8 mouse cellular contexts compared by ENCODE assay signal in the genomic region with DNA sequence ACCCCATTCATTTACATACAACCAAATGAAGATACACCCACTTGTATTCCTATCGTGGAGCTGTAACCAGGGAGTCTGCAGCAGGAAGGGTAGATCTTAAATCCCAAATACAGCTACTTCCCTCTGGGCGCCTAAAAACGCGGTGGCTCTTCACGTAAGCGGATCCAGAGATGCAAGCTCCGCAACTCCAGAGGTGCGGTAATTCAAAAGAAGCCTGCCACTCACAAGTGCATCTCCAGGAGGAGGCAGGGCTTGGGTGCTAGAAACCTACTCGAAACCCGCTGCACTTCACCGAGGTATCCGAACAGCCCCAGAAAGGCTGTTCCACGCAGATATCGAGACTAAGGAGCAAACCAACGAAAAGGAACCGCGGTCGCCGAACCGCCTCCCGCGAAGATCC. TPM values are rescaled to one million over a fixed set of nuclear protein-coding genes. Genes with fewer than 3 reads are reported as not detected.
DNase-seq lines count a peak whose midpoint lies in the region; ATAC-seq and TF ChIP-seq lines count a peak whose summit lies in the region.

No protein-coding gene starts in this region.

- H3K36me3 ChIP-seq in heart, postnatal 0 days (replicated peaks; ENCODE audit: control insufficient read depth, insufficient read depth, low read length) = no peaks in the 10 kb centered on the region
- H3K36me3 ChIP-seq in hindbrain, embryonic 15.5 days = no peaks in the 10 kb centered on the region
- H3K36me3 ChIP-seq in midbrain, embryonic 14.5 days (ENCODE audit: control insufficient read depth, insufficient read depth, low read length) = no peaks in the 10 kb centered on the region

- H3K4me3 ChIP-seq in heart, postnatal 0 days (ENCODE audit: low read depth, low read length) = peak overlapping the region; percentile 71
- H3K4me3 ChIP-seq in bone marrow, adult 2 months (replicated peaks; ENCODE audit: control insufficient read depth, low read depth, low read length) = peak overlapping the region; percentile 91
- peak overlapping the region; percentile 65 for H3K4me3 ChIP-seq in hindbrain, embryonic 15.5 days
- peak overlapping the region; percentile 70 for H3K4me3 ChIP-seq in midbrain, embryonic 14.5 days (replicated peaks; ENCODE audit: low read depth, low read length)

- no peak for TF ChIP-seq POLR2A in bone marrow, adult 2 months (IDR thresholded peaks at IDR 0.05; ENCODE audit: borderline replicate concordance, control insufficient read depth, low read depth, low read length)

- intact Hi-C loops in heart, postnatal 25 days (cut with DNase I) = loop anchor here (5.0 to 10.0 kb wide), 2 partner anchors 54 to 816 kb away; a partner anchor contains a TSS

- H3K27me3 ChIP-seq in heart, postnatal 0 days (ENCODE audit: control insufficient read depth, insufficient read depth, low read length) = no peaks in the 10 kb centered on the region
- no peaks in the 10 kb centered on the region for H3K27me3 ChIP-seq in hindbrain, embryonic 15.5 days
- no peaks in the 10 kb centered on the region for H3K27me3 ChIP-seq in midbrain, embryonic 14.5 days (ENCODE audit: control insufficient read depth, insufficient read depth, low read length)

- ATAC-seq in heart, postnatal 0 days (ENCODE audit: insufficient read depth, low read depth) = peak; percentile 8
- ATAC-seq in hindbrain, embryonic 15.5 days (ENCODE audit: low FRiP score, low read depth) = peak; percentile 83
- peak; percentile 77 for ATAC-seq in midbrain, embryonic 14.5 days (ENCODE audit: low FRiP score, low TSS enrichment)

- peak overlapping the region; percentile 99 for H3K27ac ChIP-seq in heart, postnatal 0 days (ENCODE audit: low read depth)
- H3K27ac ChIP-seq in bone marrow, adult 2 months (ENCODE audit: control insufficient read depth, insufficient read depth, low read depth, low read length, poor library complexity) = no peak overlapping the region; the same call in 1 of the 2 replicates
- peak overlapping the region; percentile 99 for H3K27ac ChIP-seq in hindbrain, embryonic 15.5 days (replicated peaks)
- peak overlapping the region; percentile 99 for H3K27ac ChIP-seq in midbrain, embryonic 14.5 days (replicated peaks; ENCODE audit: low read depth, low read length)

- H3K4me1 ChIP-seq in heart, postnatal 0 days (ENCODE audit: control insufficient read depth, insufficient read depth) = peaks cover 13% of the 10 kb centered on the region
- H3K4me1 ChIP-seq in bone marrow, adult 2 months (ENCODE audit: control insufficient read depth, insufficient read depth, low read length) = no peaks in the 10 kb centered on the region; the same call in 1 of the 2 replicates
- peaks cover 9% of the 10 kb centered on the region for H3K4me1 ChIP-seq in hindbrain, embryonic 15.5 days (replicated peaks)
- H3K4me1 ChIP-seq in midbrain, embryonic 14.5 days (ENCODE audit: control insufficient read depth, insufficient read depth, low read length) = 0 out of 2 replicates have a peak, but pooled peaks cover 3% of the 10 kb centered on the region

- H3K9me3 ChIP-seq in heart, postnatal 0 days (replicated peaks; ENCODE audit: control insufficient read depth, low read length) = no peaks in the 10 kb centered on the region
- H3K9me3 ChIP-seq in hindbrain, embryonic 15.5 days = no peaks in the 10 kb centered on the region
- H3K9me3 ChIP-seq in midbrain, embryonic 14.5 days (ENCODE audit: control insufficient read depth, low read length) = no peaks in the 10 kb centered on the region

- no peak for TF ChIP-seq EP300 in heart, postnatal 0 days (IDR thresholded peaks at IDR 0.05; ENCODE audit: low read depth)

- DNase-seq in heart, postnatal 0 days (ENCODE audit: low spot score) = peak; percentile 21
- DNase-seq in heart, postnatal 25 days (ENCODE audit: low spot score) = no peak
- no peak for DNase-seq in midbrain, embryonic 14.5 days
- DNase-seq in MN1 (ENCODE audit: low spot score) = no peak
- no peak for DNase-seq in adrenal gland, postnatal 36 days
- no peak for DNase-seq in c-Kit-positive CD71-positive TER-119-positive erythroid progenitor cells, embryonic 14.5 days (ENCODE audit: low spot score)

- no peak for TF ChIP-seq CTCF in heart, postnatal 0 days (IDR thresholded peaks at IDR 0.05; ENCODE audit: low read depth)
- TF ChIP-seq CTCF in bone marrow, adult 2 months (IDR thresholded peaks at IDR 0.05; ENCODE audit: control insufficient read depth, insufficient read depth, low read length) = no peak

- H3K4me2 ChIP-seq in heart, postnatal 0 days (ENCODE audit: low read depth, low read length) = peak overlapping the region; percentile 88
- H3K4me2 ChIP-seq in hindbrain, embryonic 15.5 days = peak overlapping the region; percentile 61
- peak overlapping the region; percentile 69 for H3K4me2 ChIP-seq in midbrain, embryonic 14.5 days (ENCODE audit: low read length)

- peak overlapping the region; percentile 61 for H3K9ac ChIP-seq in heart, postnatal 0 days (replicated peaks; ENCODE audit: low read depth, low read length)
- peak overlapping the region; percentile 89 for H3K9ac ChIP-seq in hindbrain, embryonic 15.5 days
- H3K9ac ChIP-seq in midbrain, embryonic 14.5 days (replicated peaks; ENCODE audit: low read length) = peak overlapping the region; percentile 90

- 0% methylated on average over 22 of the region's 22 CpGs for WGBS in heart, postnatal 0 days
- under 1% methylated on average over 22 of the region's 22 CpGs for WGBS in bone marrow, adult 2 months
- 0% methylated on average over 22 of the region's 22 CpGs for WGBS in hindbrain, embryonic 15.5 days
- under 1% methylated on average over 22 of the region's 22 CpGs for WGBS in midbrain, embryonic 14.5 days

RNA-seq across cellular contexts. Expression of a gene that starts 0.3 kb away (rescaled TPM):
- 9.9 and 11.3 TPM in 2 replicates for total RNA-seq in heart, postnatal 0 days (2014; rRNA removed; ENCODE audit: low replicate concordance)
- 2.7 and 3.1 TPM in 2 replicates for polyA plus RNA-seq in heart, postnatal 0 days (2015; fragmentation: Nextera tagmentation; extraction: Ambion mirVana)
- total RNA-seq in heart, postnatal 25 days (2021) = 1 to 10 TPM; 4.5 to 5.4 TPM
- not detected in 2 replicates for polyA plus RNA-seq in bone marrow, adult 2 months (2011; ENCODE audit: insufficient read depth, insufficient read length, low replicate concordance, missing spikeins)
- polyA plus RNA-seq in hindbrain, embryonic 15.5 days (2015; fragmentation: Nextera tagmentation; extraction: Ambion mirVana) = 2.5 and 2.8 TPM in 2 replicates
- 2.3 and 3.9 TPM in 2 replicates for polyA plus RNA-seq in midbrain, embryonic 14.5 days (2014; fragmentation: Nextera tagmentation; extraction: Ambion mirVana)
- total RNA-seq in adrenal gland, postnatal 36 days (2021) = 10 to 100 TPM; 26.4 to 48.6 TPM

RNA-seq across cellular contexts. Expression of a gene that starts 36.0 kb away (rescaled TPM):
- 225 and 256 TPM in 2 replicates for total RNA-seq in heart, postnatal 0 days (2014; rRNA removed; ENCODE audit: low replicate concordance)
- polyA plus RNA-seq in heart, postnatal 0 days (2015; fragmentation: Nextera tagmentation; extraction: Ambion mirVana) = 177 and 181 TPM in 2 replicates
- 100 to 1,000 TPM; 241 to 242 TPM for total RNA-seq in heart, postnatal 25 days (2021)
- polyA plus RNA-seq in bone marrow, adult 2 months (2011; ENCODE audit: insufficient read depth, insufficient read length, low replicate concordance, missing spikeins) = 26.0 and 59.8 TPM in 2 replicates
- 68.7 and 71.6 TPM in 2 replicates for polyA plus RNA-seq in hindbrain, embryonic 15.5 days (2015; fragmentation: Nextera tagmentation; extraction: Ambion mirVana)
- polyA plus RNA-seq in midbrain, embryonic 14.5 days (2014; fragmentation: Nextera tagmentation; extraction: Ambion mirVana) = 72.5 and 88.4 TPM in 2 replicates
- total RNA-seq in adrenal gland, postnatal 36 days (2021) = 100 to 1,000 TPM; 256 to 300 TPM

RNA-seq across cellular contexts. Expression of a gene that starts 55.3 kb away (rescaled TPM):
- total RNA-seq in heart, postnatal 0 days (2014; rRNA removed; ENCODE audit: low replicate concordance) = 24.1 and 33.0 TPM in 2 replicates
- 12.2 and 13.3 TPM in 2 replicates for polyA plus RNA-seq in heart, postnatal 0 days (2015; fragmentation: Nextera tagmentation; extraction: Ambion mirVana)
- 1 to 10 TPM; 6.6 to 7.8 TPM for total RNA-seq in heart, postnatal 25 days (2021)
- polyA plus RNA-seq in bone marrow, adult 2 months (2011; ENCODE audit: insufficient read depth, insufficient read length, low replicate concordance, missing spikeins) = 10.2 and 12.9 TPM in 2 replicates
- 49.0 and 49.1 TPM in 2 replicates for polyA plus RNA-seq in hindbrain, embryonic 15.5 days (2015; fragmentation: Nextera tagmentation; extraction: Ambion mirVana)
- polyA plus RNA-seq in midbrain, embryonic 14.5 days (2014; fragmentation: Nextera tagmentation; extraction: Ambion mirVana) = 73.7 and 85.6 TPM in 2 replicates
- total RNA-seq in adrenal gland, postnatal 36 days (2021) = 10 to 100 TPM; 11.4 to 28.0 TPM

RNA-seq across cellular contexts. Expression of a gene that starts 55.5 kb away (rescaled TPM):
- not detected in 2 replicates for total RNA-seq in heart, postnatal 0 days (2014; rRNA removed; ENCODE audit: low replicate concordance)
- polyA plus RNA-seq in heart, postnatal 0 days (2015; fragmentation: Nextera tagmentation; extraction: Ambion mirVana) = 0.15 and 0.26 TPM in 2 replicates
- not detected for total RNA-seq in heart, postnatal 25 days (2021)
- not detected in 2 replicates for polyA plus RNA-seq in bone marrow, adult 2 months (2011; ENCODE audit: insufficient read depth, insufficient read length, low replicate concordance, missing spikeins)
- 0.22 and 0.40 TPM in 2 replicates for polyA plus RNA-seq in hindbrain, embryonic 15.5 days (2015; fragmentation: Nextera tagmentation; extraction: Ambion mirVana)
- polyA plus RNA-seq in midbrain, embryonic 14.5 days (2014; fragmentation: Nextera tagmentation; extraction: Ambion mirVana) = 0.09 and 0.47 TPM in 2 replicates
- total RNA-seq in adrenal gland, postnatal 36 days (2021) = not detected

Comparison
In these comparisons a context has a peak if more than half of its experiments do, and no peak if none do; other contexts are left out.
1. ATAC-seq: peak in every context shown above with its lines; median percentile 83 in hindbrain, embryonic 15.5 days; 77 in midbrain, embryonic 14.5 days; 8 in heart, postnatal 0 days.